Mouse (Mus musculus) retina, postnatal 1 day (tissue): ENCODE measurements around the gene Gpr55.
"Not testable (repeated sequence)": the region's sequence is repeated elsewhere in the genome, so short reads cannot be mapped to it uniquely, and the experiment has no call there.

ENCODE experiments used
- DNase-seq: peaks from one replicate; pipeline ENCODE4 v3.0.0-alpha.2; 2012

The Gpr55 gene

DNA sequence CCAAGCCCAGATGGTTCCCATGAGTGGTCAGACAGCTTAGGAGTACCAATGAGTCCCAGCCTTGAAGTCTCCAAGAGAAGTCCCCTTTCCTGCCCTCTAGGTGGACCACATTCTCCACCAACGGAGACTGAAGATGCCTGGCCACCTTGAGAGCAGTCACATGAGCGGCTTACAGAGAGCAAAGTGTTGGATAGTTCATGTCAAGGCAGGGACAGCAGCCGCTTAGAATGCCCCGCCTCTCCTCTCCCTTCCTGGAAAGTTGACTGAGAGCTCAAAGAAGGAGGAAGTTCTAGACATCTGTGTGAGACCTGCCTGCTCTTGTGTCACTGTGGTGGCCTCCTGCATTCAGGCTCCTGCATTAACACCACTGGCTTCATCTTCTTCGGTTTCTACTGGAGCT is at the start of gene Gpr55:
Gpr55 (minus strand) TSS at position 135 of the 400 bp plus-strand sequence.
- DNase-seq, result no peak

DNA sequence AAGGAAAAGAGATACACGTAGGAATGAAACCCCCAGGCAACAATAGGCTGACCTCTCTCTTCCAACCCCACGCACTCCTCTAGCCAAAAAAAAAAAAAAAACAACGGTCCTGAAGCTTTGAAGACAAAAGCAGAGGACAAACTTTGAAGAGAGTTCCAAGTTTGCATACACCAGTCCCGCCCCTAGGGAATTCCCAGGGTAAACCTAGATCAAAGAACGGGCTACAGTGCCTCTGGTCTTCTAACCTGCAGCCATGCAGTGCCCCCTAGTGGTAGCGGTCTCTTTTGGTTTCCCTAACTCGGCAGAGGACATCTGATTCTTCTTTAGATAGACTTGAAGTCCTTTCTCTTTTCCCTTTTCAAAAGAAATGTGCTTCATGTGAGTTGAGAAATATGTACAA is 47.0 kb upstream of the Gpr55 start:
- DNase-seq, result peak; percentile 88

DNA sequence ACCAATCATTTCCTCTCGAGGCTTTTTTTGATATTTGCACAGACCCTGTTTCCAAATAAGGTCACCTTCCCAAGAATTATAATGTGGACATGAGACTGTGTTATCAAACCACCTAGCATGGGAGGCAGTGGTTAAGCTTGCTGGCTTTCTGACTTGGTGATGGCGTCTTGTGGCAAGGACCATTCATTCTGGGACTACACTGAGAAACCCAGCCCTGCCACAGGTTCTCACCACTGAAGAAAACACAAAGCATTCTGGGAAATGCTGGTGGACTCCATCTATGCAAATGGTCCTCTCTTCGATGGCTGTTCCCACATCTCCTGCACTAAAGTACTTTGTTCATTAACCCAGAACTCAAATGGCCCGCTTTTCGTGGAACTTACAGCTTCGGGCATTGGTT is 45.2 kb upstream of the Gpr55 start:
- DNase-seq, result no peak

DNA sequence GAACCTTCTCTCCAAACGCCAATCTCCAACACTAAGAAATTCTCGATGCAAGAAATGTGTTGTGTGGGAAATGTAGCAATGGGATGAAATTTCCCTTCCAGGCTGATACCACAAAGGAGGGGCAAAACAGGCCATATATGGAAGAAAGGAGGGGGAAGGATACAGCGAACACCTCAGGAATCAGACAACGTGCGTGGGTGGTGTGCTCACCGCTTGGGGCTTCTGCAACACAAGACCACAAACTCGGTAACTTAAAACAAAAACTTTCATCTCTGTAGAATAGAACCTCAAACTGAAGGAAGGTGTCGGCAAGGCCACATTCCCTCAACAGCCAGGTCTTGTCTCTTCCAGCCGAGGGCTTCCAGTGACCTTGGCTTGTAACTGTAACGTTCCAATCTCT is 44.7 kb upstream of the Gpr55 start:
- no peak for DNase-seq

DNA sequence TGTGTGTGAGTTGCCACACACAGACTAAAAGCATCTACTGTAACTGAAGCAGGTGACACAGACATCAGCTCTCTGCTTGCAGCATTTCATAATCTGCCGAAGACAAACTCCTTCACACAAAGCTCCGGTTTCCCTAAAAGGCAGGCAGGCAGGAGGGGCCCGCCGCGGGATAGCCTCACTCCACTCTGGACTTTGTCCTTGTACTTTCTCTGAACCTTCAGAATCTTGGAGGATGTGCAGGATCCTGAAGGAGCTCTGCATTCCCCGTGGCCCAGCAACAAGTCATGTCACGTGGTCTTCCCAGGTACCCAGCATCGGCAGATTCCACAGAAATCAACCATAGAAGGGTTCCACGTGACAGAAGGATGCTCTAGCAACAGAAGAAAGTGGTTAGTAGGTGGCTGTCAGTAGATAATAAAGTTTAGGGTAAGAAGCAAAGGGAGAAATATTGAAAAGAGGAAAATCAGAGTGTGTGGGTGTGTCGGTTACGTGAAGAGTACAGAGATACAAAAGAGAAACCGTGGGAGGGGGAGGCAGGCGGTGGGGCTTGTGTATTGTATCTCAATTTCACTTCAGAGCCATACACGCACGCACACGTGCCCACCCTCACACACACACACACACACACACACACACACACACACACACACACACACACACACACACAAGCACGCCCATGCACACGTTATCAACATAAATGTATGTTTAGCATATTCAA is 39.2 kb upstream of the Gpr55 start:
- DNase-seq, result no peak

DNA sequence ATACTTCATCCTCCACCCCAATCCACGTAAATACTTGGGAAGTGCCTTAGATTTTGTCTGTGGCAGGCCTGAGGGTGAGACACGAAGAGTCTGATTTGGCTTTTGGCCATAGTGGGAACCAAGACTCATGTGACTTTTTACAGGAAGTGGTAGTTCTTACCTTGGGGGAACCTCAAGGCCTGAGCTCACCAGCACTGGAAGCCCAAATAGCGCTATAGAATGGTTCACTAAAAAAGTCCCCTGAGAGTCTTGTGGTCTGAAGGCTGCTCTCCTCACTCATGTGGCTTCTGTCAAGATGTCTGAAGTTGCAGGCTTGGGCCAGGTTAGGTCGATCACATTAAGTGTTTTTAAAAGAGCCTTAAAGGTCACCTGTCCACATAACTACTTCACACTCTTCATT is 37.2 kb upstream of the Gpr55 start:
- DNase-seq, result no peak

DNA sequence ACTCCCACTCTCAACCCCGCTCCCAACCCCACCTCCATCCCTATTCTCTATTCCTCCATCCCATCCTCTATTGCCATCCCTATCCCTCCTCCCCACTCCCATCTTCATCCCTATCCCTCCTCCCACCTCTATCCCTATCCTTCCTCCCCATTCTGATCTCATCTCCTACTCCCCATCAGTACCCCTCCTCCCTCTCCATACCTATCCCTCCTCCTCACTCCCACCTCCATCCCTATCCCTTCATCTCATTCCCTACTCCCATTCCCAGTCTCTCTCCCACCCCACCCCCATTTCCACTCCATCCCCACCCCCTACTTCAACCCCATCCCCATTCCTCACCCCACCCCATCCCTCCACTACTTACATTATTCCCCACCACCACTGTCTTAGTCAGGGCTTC is 36.4 kb upstream of the Gpr55 start:
- no peak for DNase-seq

DNA sequence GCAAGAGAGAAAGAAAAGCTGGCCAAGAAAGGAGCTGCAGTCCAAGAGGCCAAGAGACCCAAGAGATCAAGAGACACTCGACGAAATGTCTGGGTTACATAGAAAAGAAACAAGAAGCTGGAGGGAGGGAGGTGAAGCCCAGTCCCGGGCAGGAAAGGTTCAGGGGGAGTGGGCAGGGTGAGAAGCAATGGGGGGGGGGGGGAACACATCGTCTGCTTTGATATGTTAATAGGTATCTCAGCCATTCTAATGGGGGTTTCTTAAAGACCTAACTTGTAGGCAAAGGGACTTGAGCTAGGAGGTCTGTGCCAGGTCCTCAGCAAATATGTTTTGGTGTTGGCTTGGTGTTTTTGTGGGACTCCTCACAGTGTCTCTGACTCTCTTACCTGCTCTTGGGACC is 32.7 kb upstream of the Gpr55 start:
- DNase-seq, result no peak

DNA sequence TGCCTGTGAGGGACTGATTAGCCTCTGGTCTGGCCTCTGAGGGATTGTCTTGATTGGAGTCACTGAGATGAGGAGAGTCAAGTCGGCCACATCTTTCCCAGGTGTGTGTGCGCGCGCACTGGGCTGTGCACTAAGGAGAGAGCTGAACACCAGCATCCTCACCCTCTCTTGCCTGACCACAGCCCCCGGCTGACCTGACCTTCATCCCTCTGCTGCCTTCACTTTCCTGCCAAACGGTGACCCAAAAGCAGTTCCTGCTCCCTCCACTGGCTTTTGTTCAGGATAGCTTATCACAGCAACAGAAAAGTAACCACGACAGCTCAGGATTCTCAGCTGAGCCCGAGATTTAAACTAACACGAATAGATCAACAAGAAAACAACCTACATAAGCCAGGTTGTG is 31.4 kb upstream of the Gpr55 start:
- no peak for DNase-seq

DNA sequence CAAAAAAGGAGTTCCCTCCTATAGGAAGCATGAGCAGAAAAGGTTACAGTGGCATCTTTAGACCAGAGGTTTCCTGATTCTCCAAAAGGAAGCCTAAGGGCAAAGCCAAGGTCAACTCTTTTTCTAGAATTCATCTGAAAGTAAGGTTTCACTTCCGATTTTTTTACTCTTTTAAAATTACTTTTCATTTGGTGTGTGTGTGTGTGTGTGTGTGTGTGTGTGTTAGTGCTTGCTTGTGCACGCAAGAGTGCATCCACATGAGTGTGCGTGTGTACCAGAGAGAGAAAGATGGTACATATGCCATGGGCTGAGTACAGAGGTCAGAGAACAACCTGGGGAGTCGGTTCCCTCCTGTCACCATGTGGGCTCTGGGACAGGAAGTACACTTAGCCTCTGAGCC is 28.1 kb upstream of the Gpr55 start:
- not testable (repeated sequence) for DNase-seq

DNA sequence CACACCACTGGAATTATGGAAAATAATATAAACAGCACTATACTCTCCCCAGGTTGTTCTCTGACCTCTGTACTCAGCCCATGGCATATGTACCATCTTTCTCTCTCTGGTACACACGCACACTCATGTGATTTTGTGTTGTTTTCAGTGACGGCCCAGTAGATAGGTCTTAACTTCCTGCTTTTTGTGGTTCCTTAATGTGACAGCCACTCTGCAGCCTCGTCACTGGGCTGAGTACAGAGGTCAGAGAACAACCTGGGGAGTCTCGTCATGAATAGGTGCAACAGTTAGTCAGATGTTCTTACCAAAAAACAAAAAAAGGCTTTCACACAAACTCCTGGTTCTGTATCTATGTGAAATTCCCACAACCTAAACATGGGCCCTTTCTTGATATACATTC is 27.5 kb upstream of the Gpr55 start:
- no peak for DNase-seq

DNA sequence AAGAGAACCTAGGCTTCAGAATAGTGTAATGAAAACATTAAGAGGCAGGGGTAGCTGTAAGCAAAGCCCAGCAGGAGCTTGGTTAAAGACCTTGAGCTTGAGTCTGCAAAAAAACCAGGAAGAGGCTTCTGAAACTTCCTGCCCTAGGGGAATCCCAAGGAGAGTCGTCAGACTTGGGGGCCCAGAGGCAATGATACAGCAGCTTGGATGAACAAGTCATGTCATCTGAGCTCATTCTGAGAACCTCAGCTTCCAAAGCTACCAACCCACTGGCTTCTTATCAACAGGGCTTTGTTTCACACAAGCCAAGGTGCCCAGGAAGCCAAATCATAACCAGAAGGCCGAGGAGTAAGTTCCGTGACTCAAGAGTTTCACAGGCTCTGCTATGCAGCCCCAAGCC is 25.0 kb upstream of the Gpr55 start:
- no peak for DNase-seq

DNA sequence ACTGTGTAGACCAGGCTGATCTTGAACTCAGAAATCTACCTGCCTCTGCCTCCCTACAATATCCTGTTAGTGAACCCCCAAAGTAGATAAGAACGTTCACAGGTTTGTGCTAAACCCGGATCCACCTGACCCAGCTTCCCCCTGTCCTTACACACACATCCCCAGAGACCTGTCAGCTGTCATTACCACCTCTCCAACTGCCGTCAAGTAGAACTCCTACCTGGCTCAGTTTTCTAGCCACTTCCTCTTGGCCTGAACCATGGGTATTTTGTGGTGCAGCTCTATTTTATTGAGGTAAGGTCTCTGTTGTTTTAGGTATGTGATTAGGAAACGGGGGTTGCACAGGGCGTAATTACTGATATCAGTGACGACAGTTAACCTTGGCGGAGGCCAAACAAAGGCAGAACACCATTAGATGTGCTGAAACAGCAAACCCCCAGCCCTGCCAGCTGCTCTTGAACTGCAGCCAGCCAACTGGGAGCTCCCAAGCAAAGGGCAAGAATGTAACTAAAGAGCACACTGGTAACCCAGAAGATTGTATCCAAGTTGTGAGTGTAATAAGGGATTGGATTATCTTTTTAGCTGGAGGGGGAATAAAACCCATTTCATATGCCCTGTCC is 21.0 kb upstream of the Gpr55 start:
- DNase-seq, result no peak

DNA sequence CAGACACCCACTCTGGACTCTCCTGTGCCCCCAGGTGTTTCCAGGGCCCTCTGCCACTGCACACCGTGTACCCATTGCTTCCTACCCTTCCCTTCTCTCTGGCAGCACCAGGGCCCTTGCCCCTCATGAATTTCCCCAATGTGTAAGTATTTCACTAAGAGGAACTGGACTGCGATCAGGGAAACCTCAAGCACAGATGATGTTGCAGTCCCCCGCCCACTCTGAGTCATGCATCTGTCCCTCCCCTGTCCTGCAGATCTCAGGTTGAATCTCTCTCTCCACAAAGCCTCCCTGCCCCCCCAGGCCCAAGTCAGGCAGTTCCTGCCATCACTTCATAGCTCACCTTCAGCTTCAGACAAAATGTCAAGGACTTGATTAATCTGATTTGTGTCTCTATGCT is 16.9 kb upstream of the Gpr55 start:
- DNase-seq, result no peak

DNA sequence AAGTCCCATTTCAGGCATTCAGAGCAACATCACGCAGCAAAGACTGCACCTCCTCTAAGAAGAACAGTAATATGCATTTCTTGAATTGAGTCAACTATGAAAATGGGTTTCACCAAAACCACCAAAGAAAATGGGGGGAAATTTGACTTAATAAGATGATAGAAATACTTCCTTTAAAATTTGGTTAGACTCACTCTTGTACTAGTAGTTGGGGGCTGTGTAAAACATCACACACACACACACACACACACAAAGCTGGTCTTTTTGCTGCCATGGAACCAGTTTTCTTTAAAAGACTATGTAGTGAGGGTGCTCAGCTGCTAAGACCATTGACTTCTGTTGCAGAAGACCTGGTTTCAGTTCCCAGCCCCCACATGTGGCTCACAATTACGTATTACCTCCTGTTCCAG is 12.7 kb upstream of the Gpr55 start:
- no peak for DNase-seq

DNA sequence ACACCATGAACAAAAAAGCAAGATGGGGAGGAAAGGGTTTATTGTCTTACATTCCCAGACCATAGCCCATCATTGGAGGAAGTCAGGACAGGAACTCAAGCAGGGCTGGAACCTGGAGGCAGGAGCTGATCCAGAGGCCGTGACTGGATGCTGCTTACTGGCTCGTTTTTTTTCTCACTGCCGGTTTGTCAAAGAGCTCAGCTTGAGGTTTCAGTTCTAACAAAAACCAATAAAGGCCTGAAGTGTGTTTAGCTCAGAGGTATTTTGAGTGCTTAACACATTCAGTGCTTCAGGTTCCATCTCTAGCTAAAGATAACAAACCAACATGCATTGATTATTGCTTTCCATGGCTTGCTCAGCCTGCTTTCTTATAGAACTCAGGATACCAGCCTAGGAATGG is 11.5 kb upstream of the Gpr55 start:
- no peak for DNase-seq

DNA sequence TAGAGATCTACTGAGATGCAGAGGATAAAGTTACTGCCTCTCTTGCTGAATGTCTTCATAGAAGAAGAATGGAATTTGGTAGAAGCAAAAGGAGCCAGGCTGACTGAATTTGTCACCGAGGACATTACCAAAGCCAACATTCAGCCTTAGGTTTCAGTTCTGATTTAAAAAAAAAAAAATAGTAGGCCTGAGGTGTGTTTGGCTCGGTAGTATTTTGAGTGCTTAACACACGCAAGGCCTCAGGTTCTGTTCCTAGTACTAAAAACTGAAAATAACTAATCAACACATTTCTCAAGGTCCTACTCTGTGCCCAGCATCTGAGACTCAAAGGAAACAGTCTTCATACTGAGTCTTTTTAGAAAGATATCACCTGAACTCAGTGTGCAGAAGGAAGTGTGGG is 10.3 kb upstream of the Gpr55 start:
- no peak for DNase-seq

DNA sequence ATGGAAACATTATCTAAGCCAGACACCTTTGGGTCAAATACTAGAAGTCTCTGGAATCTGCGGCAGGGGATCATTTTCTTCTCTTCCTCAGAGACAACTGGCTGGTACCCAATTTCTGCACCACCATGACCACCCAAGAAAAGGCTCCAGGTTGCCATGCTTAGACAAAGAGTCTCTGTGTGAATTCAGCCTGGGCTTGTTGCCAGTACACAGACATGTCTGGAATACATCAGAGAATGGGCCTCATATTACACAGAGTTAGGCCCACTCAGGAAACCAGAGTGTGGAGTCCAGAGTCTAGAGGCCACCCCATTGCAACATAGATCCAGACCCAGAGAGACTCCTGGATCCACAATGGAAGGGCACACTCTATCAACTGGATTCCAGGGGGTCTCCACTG is 8.7 kb upstream of the Gpr55 start:
- DNase-seq, result peak; percentile 7

DNA sequence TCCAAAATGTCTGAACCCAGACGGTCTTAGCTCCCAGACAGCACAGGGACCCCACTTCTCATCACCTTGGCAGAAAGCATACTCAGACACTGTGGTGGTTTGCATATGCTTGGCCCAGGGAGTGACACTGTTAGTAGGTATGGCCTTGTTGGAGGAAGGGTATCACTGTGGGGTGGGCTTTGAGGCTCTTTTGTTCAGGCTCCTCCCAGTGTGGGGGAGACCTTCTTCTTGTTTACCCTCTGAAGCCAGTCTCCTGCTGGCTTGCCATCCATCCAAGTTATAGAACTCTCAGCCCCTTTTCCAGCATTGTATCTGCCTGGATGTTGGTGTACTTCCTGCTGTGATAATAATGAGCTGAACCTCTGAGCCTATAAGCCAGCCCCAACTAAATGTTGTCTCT is 8.3 kb upstream of the Gpr55 start:
- DNase-seq, result no peak

DNA sequence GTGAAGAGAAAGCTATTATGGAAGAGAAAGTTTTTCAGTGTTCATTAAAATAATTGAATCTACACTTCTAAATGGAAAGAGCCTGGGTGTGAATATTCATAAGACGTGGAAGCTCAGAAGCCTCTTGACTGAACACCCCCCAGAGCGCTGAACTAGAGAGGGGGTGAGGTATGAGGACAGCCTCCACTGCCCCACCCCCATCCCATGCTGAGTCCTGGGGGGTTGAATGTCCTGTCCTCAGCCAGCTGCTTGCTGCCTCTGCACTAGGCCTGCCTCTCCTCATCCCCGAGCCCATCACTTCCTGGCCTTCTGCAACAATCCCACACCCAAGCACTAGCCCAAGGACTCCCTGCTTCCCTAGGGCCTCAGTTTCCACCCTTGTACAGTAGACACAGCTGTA is 5.0 kb upstream of the Gpr55 start:
- no peak for DNase-seq

DNA sequence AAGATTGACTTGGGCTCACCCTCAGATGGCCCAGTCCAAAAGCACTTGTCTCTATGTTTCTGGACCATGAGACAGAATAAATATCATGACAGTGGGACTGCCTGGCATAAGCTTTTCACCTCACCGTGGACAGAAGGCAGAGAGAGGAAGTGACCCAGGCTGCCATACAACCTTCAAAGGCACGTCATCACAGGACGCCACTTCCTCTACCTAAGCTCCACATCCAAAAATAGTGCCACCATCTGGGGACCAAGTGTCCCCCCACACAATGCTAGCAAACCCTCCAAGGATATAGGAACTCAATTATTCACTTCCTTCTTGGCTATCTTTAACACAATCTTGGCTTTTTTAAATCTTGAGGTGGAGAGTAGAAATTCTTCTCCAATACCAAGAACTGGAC is 1.3 kb upstream of the Gpr55 start:
- no peak for DNase-seq

DNA sequence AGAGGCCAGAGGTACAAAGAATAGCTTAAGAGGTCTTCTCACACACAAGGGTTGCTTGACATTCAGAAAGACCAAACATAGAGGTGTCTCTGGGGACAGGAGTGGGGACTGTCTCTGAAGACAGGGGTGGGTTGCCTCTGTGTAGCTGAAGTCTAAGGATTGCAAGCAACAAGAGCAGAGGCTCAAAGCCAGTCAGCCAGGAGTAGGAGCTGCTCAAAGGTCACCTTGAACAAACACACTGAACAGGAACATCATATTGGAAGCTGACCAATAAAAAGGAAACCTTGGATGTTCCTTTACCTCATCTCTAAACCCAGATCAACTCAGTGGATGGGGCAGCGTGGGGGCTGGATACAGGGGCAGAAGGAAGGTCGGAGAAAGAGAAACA is 924 bp downstream of the Gpr55 start:
- no peak for DNase-seq

DNA sequence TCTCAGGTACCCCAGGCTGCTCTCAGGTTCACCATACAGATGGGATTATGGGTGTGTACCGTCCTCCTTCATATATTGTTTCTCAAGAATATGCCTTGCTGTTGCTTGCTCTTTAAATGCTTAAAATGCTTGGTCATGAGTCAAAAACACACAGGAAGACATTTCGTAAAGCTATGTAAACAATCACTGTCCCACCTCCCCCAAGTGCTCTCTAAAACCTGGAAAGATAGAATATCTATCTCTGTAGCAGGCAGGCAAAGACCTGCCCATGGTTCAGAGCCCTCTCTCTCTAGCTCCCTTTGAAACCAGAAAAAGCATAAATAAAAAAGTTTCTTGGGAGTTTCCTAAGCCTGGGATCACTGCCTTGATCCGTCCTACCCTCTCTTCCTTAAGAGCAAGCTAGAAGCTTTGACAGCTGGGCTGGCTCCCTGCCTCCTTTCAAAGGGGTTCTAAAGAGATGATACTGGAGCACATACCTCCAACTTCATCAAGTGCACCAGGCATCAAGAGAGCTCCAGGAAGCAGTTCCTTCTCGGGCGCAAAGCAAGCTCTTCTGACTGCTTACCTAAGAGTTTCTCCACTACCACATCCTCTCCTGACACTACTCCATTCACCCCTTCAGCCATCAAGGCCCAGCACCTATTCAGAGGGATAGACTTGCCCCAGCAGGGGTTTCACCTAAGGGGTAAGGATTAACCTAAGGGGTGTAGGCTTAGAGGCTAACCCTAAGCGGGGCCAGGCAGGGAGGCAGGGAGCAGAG is 1.5 kb downstream of the Gpr55 start:
- no peak for DNase-seq

DNA sequence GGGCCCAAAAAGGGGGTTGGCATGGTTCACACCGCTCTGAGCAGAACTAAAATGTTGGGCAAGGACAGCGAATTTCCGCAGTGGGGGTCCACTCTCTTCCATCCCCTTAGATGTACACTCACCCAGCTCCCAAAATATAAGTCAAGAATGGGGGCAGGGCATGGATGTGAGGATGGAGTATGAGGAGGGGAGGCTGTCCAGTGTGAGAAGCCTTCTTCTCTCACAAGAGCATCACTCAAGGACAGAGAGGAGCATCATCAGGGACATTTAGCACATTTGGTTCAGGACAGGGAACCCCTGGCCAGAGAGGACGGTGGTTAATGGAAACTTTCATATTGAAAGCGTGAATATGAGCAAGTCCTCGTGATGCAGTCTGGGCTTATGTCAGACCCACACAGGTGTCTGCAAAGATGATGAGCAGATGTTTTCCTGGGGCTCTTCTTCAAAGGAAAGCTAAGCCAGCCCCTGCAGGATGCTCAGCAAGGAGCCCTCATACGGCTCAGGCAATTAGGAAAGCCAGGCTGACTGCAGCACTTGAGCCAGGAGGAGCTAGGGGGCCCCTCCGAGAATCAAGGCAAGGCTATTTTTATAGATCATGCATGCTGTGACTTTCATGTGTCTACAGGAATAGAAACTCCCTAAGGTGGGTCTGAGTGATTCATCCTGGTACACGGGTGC is 2.7 kb downstream of the Gpr55 start:
- no peak for DNase-seq
